Mouse (Mus musculus) layer of hippocampus, adult 6 months (tissue): ENCODE results near the gene Ift74. TPM values are rescaled to one million over a fixed set of nuclear protein-coding genes. Genes with fewer than 3 reads are reported as not detected.

Source experiments
- long read RNA-seq, 2 experiments: library from polyadenylated mRNA; unstranded; transcript quantifications; one replicate each; pipeline ENCODE4 v2.0.0; 2019 to 2020
- microRNA-seq: library from miRNA; unstranded; fragments of <30 nt; microRNA quantifications from one replicate; pipeline ENCODE4 v1.2.0, GENCODE M21; 2020
- polyA plus RNA-seq: library from polyadenylated mRNA; unstranded; fragments of <200 nt; fragmentation: Nextera tagmentation; gene quantifications from 2 replicates; pipeline ENCODE4 v1.2.3, GENCODE M21; 2021

The Ift74 gene
- polyA plus RNA-seq, result 32.4 and 38.6 TPM in 2 replicates
- long read RNA-seq, experiment 1, partial matches to known transcripts, result 30 of 39 reads
- long read RNA-seq, experiment 1, other reads (novel, unspliced or antisense), result 8 of 39 reads
- long read RNA-seq, experiment 2, transcript Ift74-201 (20 exons, 2,139 nt), result major isoform, 104 of 187 reads
- long read RNA-seq, experiment 2, partial matches to known transcripts, result 46 of 187 reads
- long read RNA-seq, experiment 2, other reads (novel, unspliced or antisense), result 37 of 187 reads

GRCm38 (mm10) chr4:94613972-94614626 lies at the start of gene Ift74:
Ift74 (plus strand) TSS chr4:94614491.

GRCm38 (mm10) chr4:94603031-94603629 lies 11.2 kb upstream of the Ift74 start, which contains the start of gene Plaa:
Plaa (minus strand) TSS chr4:94603244.

GRCm38 (mm10) chr4:94649920-94650319 lies 35.6 kb downstream of the Ift74 start, which contains the start of gene Lrrc19:
Lrrc19 (minus strand) TSS chr4:94650144.

GRCm38 (mm10) chr4:94738838-94739731 lies 124.8 kb downstream of the Ift74 start, which contains the start of gene Tek:
Tek (plus strand) TSS chr4:94739289.

Small RNA genes within 50 kb of the gene (microRNA-seq; reads per million reads assigned to microRNA genes)
- 235 reads per million, percentile 66 among the genes with 10 or more reads in this experiment for gene Mir872

Other genes with a start within 250 kb of the Ift74 start
- not detected in 2 replicates for gene Gm10306, start 57.9 kb upstream of the Ift74 start, polyA plus RNA-seq
- 2.0 and 2.1 TPM in 2 replicates for gene Caap1, start 57.7 kb upstream of the Ift74 start, polyA plus RNA-seq
- gene Plaa, start 11.2 kb upstream of the Ift74 start, polyA plus RNA-seq, result 30.4 and 32.6 TPM in 2 replicates
- gene Lrrc19, start 35.7 kb downstream of the Ift74 start, polyA plus RNA-seq, result 0.08 TPM in 1 of 2 replicates, not detected in the other
- gene Tek, start 124.8 kb downstream of the Ift74 start, polyA plus RNA-seq, result 2.6 and 2.7 TPM in 2 replicates